Mouse (Mus musculus) midbrain, postnatal 0 days (tissue): ENCODE results near the gene Kcnq4. TPM values are rescaled to one million over a fixed set of nuclear protein-coding genes. Genes with fewer than 3 reads are reported as not detected.

Source experiments
- ATAC-seq: fragments of 200-750 bp; cut with Nextera tagmentation; 2 replicates; pipeline ENCODE4 v1.8.0; 2017; ENCODE audit warnings: moderate number of reproducible peaks, mild to moderate bottlenecking, moderate TSS enrichment, moderate library complexity; ENCODE audit not compliant: low FRiP score
- DNase-seq: peaks from one replicate; pipeline ENCODE4 v3.0.0-alpha.2; 2015; ENCODE audit warnings: low spot score
- H3K27ac ChIP-seq: fragments of 300-500 bp; sonication (generic); 2 replicates; pipeline ENCODE4 v1.5.1; 2014; ENCODE audit warnings: low read depth, mild to moderate bottlenecking, low read length, mixed read lengths
- H3K27me3 ChIP-seq: fragments of 300-500 bp; sonication (generic); 2 replicates; pipeline ENCODE4 v1.6.1; 2014; ENCODE audit warnings: low read length, control low read depth, mixed read lengths; ENCODE audit not compliant: insufficient read depth
- H3K36me3 ChIP-seq: fragments of 300-500 bp; sonication (generic); 2 replicates; pipeline ENCODE4 v1.6.1; 2014; ENCODE audit warnings: low read length, control low read depth, mixed read lengths; ENCODE audit not compliant: insufficient read depth
- H3K4me1 ChIP-seq: fragments of 300-500 bp; sonication (generic); 2 replicates; pipeline ENCODE4 v1.6.1; 2014; ENCODE audit warnings: mild to moderate bottlenecking, control low read depth, antibody characterized with exemption, low read length, mixed read lengths; ENCODE audit not compliant: insufficient read depth
- H3K4me2 ChIP-seq: fragments of 300-500 bp; sonication (generic); 2 replicates; pipeline ENCODE4 v1.6.1; 2014; ENCODE audit warnings: low read depth, mild to moderate bottlenecking, low read length, mixed read lengths; ENCODE audit not compliant: poor library complexity, severe bottlenecking
- H3K4me3 ChIP-seq: fragments of 300-500 bp; sonication (generic); 2 replicates; pipeline ENCODE4 v1.5.1; 2014; ENCODE audit warnings: low read depth, mild to moderate bottlenecking, low read length, moderate library complexity
- H3K9ac ChIP-seq: fragments of 300-500 bp; sonication (generic); replicated peaks from 2 replicates; pipeline ENCODE4 v1.6.1; 2014; ENCODE audit warnings: mild to moderate bottlenecking, low read length, moderate library complexity, mixed read lengths; ENCODE audit not compliant: poor library complexity, severe bottlenecking
- H3K9me3 ChIP-seq: fragments of 300-500 bp; sonication (generic); 2 replicates; pipeline ENCODE4 v1.6.1; 2016; ENCODE audit warnings: low read length, control low read depth
- CTCF ChIP-seq: IDR thresholded peaks from 2 replicates; pipeline ENCODE4 v1.5.1; 2016; ENCODE audit warnings: antibody characterized with exemption, mild to moderate bottlenecking
- WGBS: fragments of 180-500 bp; shearing (Covaris S2); extraction: QIAGEN DNeasy Blood & Tissue Kit; methylation state at CpG from one replicate; pipeline ENCODE4 v1.1.7; 2014; 5-methylcytosine and 5-hydroxymethylcytosine counted together
- microRNA counts: library from miRNA; unstranded; fragments of <30 nt; microRNA quantifications from one replicate; lab custom pipeline; 2015
- microRNA-seq: library from miRNA; unstranded; fragments of <30 nt; microRNA quantifications from one replicate; pipeline ENCODE4, GENCODE M21; 2016; ENCODE audit warnings: borderline number of aligned reads
- polyA plus RNA-seq: library from polyadenylated mRNA; unstranded; fragments of >200 nt; fragmentation: Nextera tagmentation; extraction: Ambion mirVana; gene quantifications from 2 replicates; pipeline ENCODE4 v1.2.1, GENCODE M21; 2015
- total RNA-seq: library from RNA; depleted of rRNA; stranded (reverse); fragments of >200 nt; gene quantifications from 2 replicates; pipeline ENCODE4 v1.2.3, GENCODE M21; 2014; rRNA removed

The Kcnq4 gene
- total and polyA plus RNA-seq, 2 experiments from 2014 or later, result 4.2 to 9.8 TPM

GRCm38 (mm10) chr4:120660485-120660884 is 87.9 kb downstream of the Kcnq4 start:
- no peak overlapping the region for H3K4me2 ChIP-seq
- WGBS, result 78% methylated on average over 4 of the region's 4 CpGs
- no peaks in the 10 kb centered on the region for H3K36me3 ChIP-seq
- TF ChIP-seq CTCF, result no peak
- no peak overlapping the region for H3K4me3 ChIP-seq
- no peaks in the 10 kb centered on the region for H3K9me3 ChIP-seq
- no peaks in the 10 kb centered on the region for H3K4me1 ChIP-seq
- no peak for ATAC-seq
- H3K27ac ChIP-seq, result no peak overlapping the region
- no peaks in the 10 kb centered on the region for H3K27me3 ChIP-seq
- H3K9ac ChIP-seq, result no peak overlapping the region
- DNase-seq, result no peak

- WGBS, result 65% methylated on average over 8 of the region's 8 CpGs
- Histone ChIP-seq H3K36me3 (no peaks in the 10 kb centered on the region), H3K4me1 (no peaks in the 10 kb centered on the region), H3K4me3 (no peak overlapping the region), H3K27ac (no peak overlapping the region), H3K9ac (no peak overlapping the region), H3K4me2 (no peak overlapping the region), H3K9me3 (no peaks in the 10 kb centered on the region), H3K27me3 (no peaks in the 10 kb centered on the region)
- DNase-seq (peak; percentile 36), ATAC-seq (no peak)
- no peak for TF ChIP-seq CTCF
These were observed 92.5 kb downstream of the Kcnq4 start for GRCm38 (mm10) chr4:120655898-120656297.

DNA sequence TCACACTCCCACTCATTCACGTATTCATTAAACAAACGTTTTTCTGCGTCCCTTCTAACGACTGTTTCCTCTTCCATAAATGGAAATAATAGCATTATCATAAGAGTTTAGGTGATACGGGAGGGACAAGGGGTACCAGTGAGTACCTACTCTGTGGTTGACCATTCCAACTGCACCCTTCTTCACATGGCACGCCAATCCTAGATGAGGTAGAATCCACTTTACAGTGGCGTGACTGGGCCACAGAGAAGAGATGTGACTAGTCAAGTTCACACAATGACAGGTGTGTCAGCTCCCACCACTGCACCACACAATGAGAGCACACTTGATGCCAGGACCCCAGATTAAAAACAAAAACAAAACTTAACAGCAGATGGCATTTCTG is 98.2 kb downstream of the Kcnq4 start:
- peak overlapping the region; percentile 75; the same call in 1 of the 2 replicates for H3K9ac ChIP-seq
- H3K9me3 ChIP-seq, result no peaks in the 10 kb centered on the region
- ATAC-seq (no peak), DNase-seq (no peak)
- H3K27ac ChIP-seq, result no peak overlapping the region
- no peaks in the 10 kb centered on the region for H3K36me3 ChIP-seq
- 23% methylated on average over 7 of the region's 7 CpGs for WGBS
- H3K4me1 ChIP-seq, result no peaks in the 10 kb centered on the region; the same call in 1 of the 2 replicates
- no peak for TF ChIP-seq CTCF
- H3K4me3 ChIP-seq, result peak overlapping the region; percentile 43
- H3K4me2 ChIP-seq, result peak overlapping the region; percentile 88
- H3K27me3 ChIP-seq, result no peaks in the 10 kb centered on the region

GRCm38 (mm10) chr4:120649369-120650207 is 98.8 kb downstream of the Kcnq4 start:
- H3K9ac ChIP-seq, result peak overlapping the region; percentile 75
- peak; percentile 85 for ATAC-seq
- no peaks in the 10 kb centered on the region for H3K27me3 ChIP-seq
- no peaks in the 10 kb centered on the region; the same call in 1 of the 2 replicates for H3K4me1 ChIP-seq
- DNase-seq, result peak; percentile 36
- no peaks in the 10 kb centered on the region for H3K9me3 ChIP-seq
- H3K4me2 ChIP-seq, result peak overlapping the region; percentile 88
- H3K27ac ChIP-seq, result no peak overlapping the region
- no peaks in the 10 kb centered on the region for H3K36me3 ChIP-seq
- H3K4me3 ChIP-seq, result peak overlapping the region; percentile 43
- no peak for TF ChIP-seq CTCF
- 5% methylated on average over 50 of the region's 55 CpGs for WGBS

MicroRNA genes within 50 kb of the gene (microRNA counts, 519-probe panel; counts per million panel counts)
- 3,475 counts per million, percentile 74 among the panel's probes with 10 or more counts for microRNA mmu-miR-30e (lab: Ali Mortazavi, UCI)

Small RNA genes lying within 50 kb of the gene (microRNA-seq; reads per million reads assigned to microRNA genes)
- 69.7 reads per million, percentile 40 among the genes with 10 or more reads in this experiment for gene Mir30c-1
- not detected for gene Mir30e
- gene Mir30f, result not detected

Other genes starting within 250 kb of the Kcnq4 start
- 1.0 TPM in 1 of 2 replicates, not detected in the other for gene Slfnl1, start 216.4 kb downstream of the Kcnq4 start, total RNA-seq
- gene Slfnl1, start 216.4 kb downstream of the Kcnq4 start, polyA plus RNA-seq, result not detected in 2 replicates
- gene Ctps, start 178.3 kb downstream of the Kcnq4 start, total RNA-seq, result 52.5 and 61.2 TPM in 2 replicates
- 65.0 and 66.3 TPM in 2 replicates for gene Ctps, start 178.3 kb downstream of the Kcnq4 start, polyA plus RNA-seq
- gene Gm8439, start 159.9 kb downstream of the Kcnq4 start, total RNA-seq, result not detected in 2 replicates
- not detected in 2 replicates for gene Gm8439, start 159.9 kb downstream of the Kcnq4 start, polyA plus RNA-seq
- gene Cited4, start 82.0 kb downstream of the Kcnq4 start, total RNA-seq, result 5.2 and 9.7 TPM in 2 replicates
- 6.6 and 7.5 TPM in 2 replicates for gene Cited4, start 82.0 kb downstream of the Kcnq4 start, polyA plus RNA-seq
- 85.1 and 87.8 TPM in 2 replicates for gene Nfyc, start 83.0 kb upstream of the Kcnq4 start, total RNA-seq
- gene Nfyc, start 83.0 kb upstream of the Kcnq4 start, polyA plus RNA-seq, result 60.5 and 65.8 TPM in 2 replicates
- 131 and 140 TPM in 2 replicates for gene Rims3, start 106.2 kb upstream of the Kcnq4 start, total RNA-seq
- 34.6 and 37.1 TPM in 2 replicates for gene Rims3, start 106.2 kb upstream of the Kcnq4 start, polyA plus RNA-seq
- gene Exo5, start 176.4 kb upstream of the Kcnq4 start, total RNA-seq, result 11.1 and 13.6 TPM in 2 replicates
- gene Exo5, start 176.4 kb upstream of the Kcnq4 start, polyA plus RNA-seq, result 13.4 and 14.5 TPM in 2 replicates
- 2.1 and 2.9 TPM in 2 replicates for gene Zfp69, start 203.1 kb upstream of the Kcnq4 start, total RNA-seq
- gene Zfp69, start 203.1 kb upstream of the Kcnq4 start, polyA plus RNA-seq, result 3.9 and 4.8 TPM in 2 replicates